Mouse (Mus musculus) CD8-positive naive resting alpha-beta T cell, adult 2 months (primary cell): ENCODE results near the gene Prickle3.
A peak's percentile ranks its signal among the peaks of the same experiment; 100 is the strongest.
"Not testable (repeated sequence)": the region's sequence is repeated elsewhere in the genome, so short reads cannot be mapped to it uniquely, and the experiment has no call there.

Experiments
- DNase-seq, 2 experiments: peaks; one replicate each; pipeline ENCODE4 v3.0.0; 2022; ENCODE audit warnings: low read depth in 2 of 2, low spot score in 2 of 2

Gene Prickle3

GRCm38 (mm10) chrX:7670921-7671623, 14.0 kb downstream of the Prickle3 start, which contains the start of gene Plp2:
TSS of gene Plp2 (minus strand) at chrX:7671390.
- DNase-seq, result no peak

GRCm38 (mm10) chrX:7672739-7673138, 15.7 kb downstream of the Prickle3 start:
- no peak for DNase-seq

DNA sequence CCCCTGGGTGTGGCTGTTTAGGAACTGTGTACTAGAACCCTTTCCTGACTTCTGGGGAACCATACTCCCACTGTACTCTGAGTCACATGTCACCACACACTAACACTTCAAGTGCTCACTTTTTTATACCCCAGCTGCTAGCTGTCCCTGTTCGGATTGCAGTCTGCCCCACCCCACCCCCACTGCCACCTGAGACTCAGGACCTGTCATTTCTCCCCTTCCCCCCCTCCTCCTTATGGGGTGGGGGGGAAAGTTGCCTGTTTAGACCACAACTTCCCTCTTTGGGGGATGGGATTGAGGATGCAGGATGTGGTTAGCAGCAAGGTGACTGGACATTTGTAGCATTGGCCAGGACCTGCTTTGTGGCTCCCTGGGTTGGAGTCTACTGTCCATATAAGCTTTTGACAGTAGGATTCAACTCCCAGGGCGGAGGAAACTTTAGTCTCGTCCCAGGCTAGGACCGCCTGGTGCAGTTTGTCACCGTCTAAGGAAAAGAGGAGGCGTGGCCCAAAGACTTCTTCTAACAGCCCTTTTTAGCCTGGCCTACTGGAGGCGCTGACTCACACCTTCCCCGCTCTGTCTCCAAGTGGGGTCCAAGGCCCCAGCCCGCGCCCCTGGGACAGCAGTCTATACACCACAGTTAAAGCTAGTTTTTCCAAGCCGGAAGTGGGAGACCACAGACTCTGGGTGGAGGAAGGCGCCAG, 16.7 kb downstream of the Prickle3 start:
- no peak for DNase-seq

DNA sequence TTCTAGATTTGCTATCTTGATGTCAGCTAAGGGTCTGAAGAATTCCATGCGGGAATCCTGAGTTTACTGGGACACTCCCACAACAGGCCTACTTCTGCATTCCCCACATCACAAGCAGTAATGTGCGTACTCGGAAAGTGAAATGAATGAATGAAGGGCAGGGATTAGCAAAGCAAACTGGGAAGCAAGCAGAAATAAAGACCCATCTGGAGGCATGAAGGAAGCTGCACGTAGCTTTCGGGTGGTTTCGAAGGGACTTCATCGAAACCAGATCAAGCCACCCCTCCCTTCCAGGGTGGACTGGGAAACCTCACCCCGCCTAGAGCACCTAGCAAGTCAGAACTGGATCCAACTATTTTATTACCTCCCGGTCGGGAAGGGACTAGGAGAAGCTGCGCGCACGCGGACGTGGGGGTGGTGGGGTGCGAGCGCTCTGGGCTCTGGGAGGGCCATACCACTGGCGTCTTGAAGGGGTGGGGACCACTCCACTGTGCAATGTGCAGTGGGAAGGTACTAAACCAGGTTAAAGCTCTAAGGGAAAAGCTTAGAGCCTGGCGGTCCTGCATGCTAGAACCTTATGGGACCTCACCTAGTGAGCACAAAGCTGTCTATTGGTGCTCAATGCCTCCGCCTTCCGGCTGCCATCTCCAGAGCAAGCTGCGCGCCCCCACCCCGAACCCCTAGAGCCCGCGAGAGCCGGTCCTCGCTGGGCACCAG, 17.4 kb downstream of the Prickle3 start:
- DNase-seq, result no peak

DNA sequence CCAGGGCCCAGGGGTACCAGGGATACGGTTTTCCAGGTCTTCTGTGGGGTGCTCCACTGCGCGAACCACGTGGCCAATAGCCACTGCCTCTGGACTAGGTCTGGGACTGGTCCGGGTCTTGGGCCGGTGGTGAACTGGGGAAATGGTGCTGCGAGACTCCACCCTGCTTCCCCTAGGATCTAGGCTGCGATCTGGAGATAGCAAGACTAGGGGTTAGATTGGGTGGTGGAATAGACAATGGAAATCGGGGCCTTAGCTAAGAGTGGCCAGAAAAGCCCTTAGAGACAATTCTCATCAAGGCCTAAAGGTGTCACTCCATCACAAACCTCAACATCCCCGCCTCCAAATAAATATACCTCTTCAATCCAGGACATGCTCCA, 17.9 kb downstream of the Prickle3 start:
- no peak for DNase-seq

- no peak for DNase-seq
These were observed 21.9 kb downstream of the Prickle3 start for GRCm38 (mm10) chrX:7678986-7679385.

GRCm38 (mm10) chrX:7679405-7680056, 22.5 kb downstream of the Prickle3 start:
- peak; percentile 83 to 84 for DNase-seq

DNA sequence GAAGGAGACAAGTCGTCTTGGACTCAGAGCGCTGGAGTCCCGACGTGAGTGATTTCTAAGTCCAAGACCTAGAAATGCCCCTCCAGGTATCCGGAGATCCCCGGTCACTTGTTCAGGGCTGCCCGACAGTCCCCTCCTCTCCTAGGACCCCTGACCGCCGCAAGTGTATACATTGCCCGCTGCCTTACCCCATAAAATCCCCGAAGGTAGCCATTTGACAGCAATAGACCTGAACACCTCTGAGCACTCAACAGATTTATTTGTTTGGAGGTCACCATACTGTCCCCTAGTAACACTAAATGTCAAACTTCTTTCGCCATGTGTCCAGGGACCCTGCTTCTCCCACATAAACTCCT, 23.0 kb downstream of the Prickle3 start:
- DNase-seq, result no peak

GRCm38 (mm10) chrX:7680864-7681263, 23.8 kb downstream of the Prickle3 start, which contains the start of gene Magix:
TSS of gene Magix (minus strand) at chrX:7681251.
- no peak for DNase-seq

GRCm38 (mm10) chrX:7688321-7688720, 31.3 kb downstream of the Prickle3 start:
- DNase-seq, result no peak

DNA sequence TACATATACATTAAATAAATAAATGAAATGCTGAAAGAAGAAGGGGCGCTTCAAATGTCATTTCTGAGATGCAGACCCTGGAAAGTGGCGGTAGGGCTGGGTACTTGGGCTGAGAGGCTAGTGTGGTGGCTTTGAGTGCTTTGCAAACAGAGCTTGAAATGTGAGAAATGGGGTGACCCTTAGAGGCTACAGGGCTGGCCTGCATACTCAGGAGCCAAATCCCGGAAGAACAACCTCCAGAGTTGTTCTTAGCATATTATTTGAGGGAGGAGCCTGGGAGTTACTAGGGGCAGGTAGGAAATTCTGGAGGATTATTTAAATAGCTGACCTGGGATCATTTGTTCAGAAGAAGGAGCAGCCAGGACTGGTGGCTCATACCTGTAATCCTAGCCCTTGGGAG, 33.4 kb downstream of the Prickle3 start:
- no peak for DNase-seq

GRCm38 (mm10) chrX:7692862-7693261, 35.8 kb downstream of the Prickle3 start:
- DNase-seq, result peak; percentile 53 to 65

DNA sequence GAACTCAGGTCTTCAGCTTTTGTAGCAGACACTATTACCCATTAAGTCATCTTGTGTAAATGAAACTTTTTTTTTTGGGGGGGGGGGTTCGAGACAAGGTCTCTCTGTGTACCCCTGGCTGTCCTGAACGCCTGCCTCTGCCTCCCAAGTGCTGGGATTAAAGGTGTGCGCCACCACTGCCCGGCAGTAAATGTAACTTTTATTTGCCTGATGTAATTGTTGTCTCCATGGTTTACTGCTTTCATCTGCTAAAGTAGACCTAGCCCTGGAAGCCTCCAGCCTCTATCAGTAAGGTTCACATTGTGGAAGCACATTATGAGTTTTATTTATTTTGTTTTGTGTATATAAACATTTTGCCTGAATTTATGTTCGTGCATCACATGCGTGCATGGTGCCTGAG, 39.5 kb downstream of the Prickle3 start:
- DNase-seq, result no peak

GRCm38 (mm10) chrX:7696954-7697381, 39.9 kb downstream of the Prickle3 start, which contains the start of gene Gpkow:
TSS of gene Gpkow (plus strand) at chrX:7697131.
- DNase-seq, result peak; percentile 68 to 74

- not testable (repeated sequence) for DNase-seq
These were observed 56.7 kb downstream of the Prickle3 start for GRCm38 (mm10) chrX:7713764-7714134.

DNA sequence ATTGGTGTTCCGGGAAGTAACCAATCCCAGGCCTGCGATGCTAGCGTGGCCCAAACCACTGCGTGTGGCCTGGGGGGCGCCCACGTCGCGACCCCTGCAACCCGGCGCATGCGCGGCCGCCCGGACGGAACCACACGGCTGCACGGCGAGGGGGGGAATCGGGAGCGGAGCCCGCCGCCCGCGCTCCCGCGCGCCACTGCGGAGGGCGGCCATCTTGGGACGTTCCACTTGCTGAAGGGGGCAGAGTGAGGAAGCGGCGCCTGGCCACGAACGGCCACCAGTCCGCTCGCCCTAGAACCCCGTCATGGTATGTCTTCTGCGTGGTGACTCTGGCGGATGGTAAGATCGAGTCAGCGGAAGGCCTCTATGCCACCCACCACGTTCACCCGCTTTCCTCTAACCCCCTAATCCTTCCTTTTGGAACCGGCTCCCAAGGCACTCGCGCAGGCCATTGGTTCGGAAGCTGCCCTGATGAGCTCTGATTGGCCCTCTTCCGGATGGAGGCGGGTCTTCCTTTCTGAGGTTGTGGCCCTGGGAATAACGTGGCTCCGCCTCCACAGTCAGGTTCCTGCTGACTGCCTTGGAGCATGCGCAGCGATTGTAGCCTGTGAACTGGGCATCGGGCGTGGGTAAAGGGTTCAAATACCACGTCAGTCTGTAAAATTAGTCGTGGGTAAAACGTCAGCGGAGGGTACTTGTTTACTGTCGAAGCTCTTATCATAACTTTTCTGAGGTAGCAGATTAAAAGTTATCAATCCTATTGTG, 57.3 kb downstream of the Prickle3 start, which contains the start of gene Wdr45:
Gene Wdr45, plus strand, starts transcription at position 199 of the 765 bp plus-strand sequence.
- DNase-seq, result peak; percentile 78 to 84

- DNase-seq, result not testable (repeated sequence)
These were observed 59.0 kb downstream of the Prickle3 start for GRCm38 (mm10) chrX:7716058-7716457.
